Mouse (Mus musculus) lung, postnatal 0 days (tissue): Measurements from ENCODE around the gene Cacnb2. TPM values are rescaled to one million over a fixed set of nuclear protein-coding genes. Genes with fewer than 3 reads are reported as not detected.

ENCODE experiments used
- ATAC-seq: fragments of 200-750 bp; cut with Nextera tagmentation; 2 replicates; pipeline ENCODE4 v1.8.0; 2017; ENCODE audit warnings: moderate library complexity
- DNase-seq: peaks from one replicate; pipeline ENCODE4 v3.0.0-alpha.2; 2016; ENCODE audit warnings: low spot score
- H3K27ac ChIP-seq: fragments of 300-500 bp; sonication (generic); 2 replicates; pipeline ENCODE4 v1.5.1; 2014; ENCODE audit warnings: antibody characterized with exemption, mild to moderate bottlenecking, low read length, mixed read lengths
- H3K27me3 ChIP-seq: fragments of 300-500 bp; sonication (generic); replicated peaks from 2 replicates; pipeline ENCODE4 v1.6.1; 2014; ENCODE audit warnings: low read length, mixed read lengths; ENCODE audit not compliant: insufficient read depth
- H3K36me3 ChIP-seq: fragments of 300-500 bp; sonication (generic); 2 replicates; pipeline ENCODE4 v1.6.1; 2014; ENCODE audit warnings: low read length, mixed read lengths; ENCODE audit not compliant: insufficient read depth
- H3K4me1 ChIP-seq: fragments of 300-500 bp; sonication (generic); 2 replicates; pipeline ENCODE4 v1.6.1; 2014; ENCODE audit warnings: antibody characterized with exemption, low read depth, low read length, mixed read lengths; ENCODE audit not compliant: insufficient read depth
- H3K4me2 ChIP-seq: fragments of 300-500 bp; sonication (generic); replicated peaks from 2 replicates; pipeline ENCODE4 v1.6.1; 2014; ENCODE audit warnings: low read depth, mild to moderate bottlenecking, low read length, moderate library complexity, mixed read lengths
- H3K4me3 ChIP-seq: fragments of 300-500 bp; sonication (generic); 2 replicates; pipeline ENCODE4 v1.5.1; 2014; ENCODE audit warnings: low read depth, low read length
- H3K9ac ChIP-seq: fragments of 300-500 bp; sonication (generic); replicated peaks from 2 replicates; pipeline ENCODE4 v1.6.1; 2014; ENCODE audit warnings: low read depth, mild to moderate bottlenecking
- H3K9me3 ChIP-seq: fragments of 300-500 bp; sonication (generic); 2 replicates; pipeline ENCODE4 v1.6.1; 2016; ENCODE audit warnings: low read length, mixed read lengths
- CTCF ChIP-seq: IDR thresholded peaks from 2 replicates; pipeline ENCODE4 v1.5.1; 2016; ENCODE audit warnings: antibody characterized with exemption, mild to moderate bottlenecking
- EP300 ChIP-seq: IDR thresholded peaks from 2 replicates; pipeline ENCODE4 v1.6.1; 2016; ENCODE audit warnings: antibody characterized with exemption, mild to moderate bottlenecking, control low read depth
- WGBS: fragments of 180-500 bp; shearing (Covaris S2); extraction: QIAGEN DNeasy Blood & Tissue Kit; methylation state at CpG from one replicate; pipeline ENCODE4 v1.1.7; 2014; 5-methylcytosine and 5-hydroxymethylcytosine counted together
- polyA plus RNA-seq: library from polyadenylated mRNA; unstranded; fragments of >200 nt; fragmentation: Nextera tagmentation; extraction: Ambion mirVana; gene quantifications from 2 replicates; pipeline ENCODE4 v1.2.1, GENCODE M21; 2015

Gene Cacnb2
- polyA plus RNA-seq, 1 experiment from 2014 or later = 5.1 TPM

DNA sequence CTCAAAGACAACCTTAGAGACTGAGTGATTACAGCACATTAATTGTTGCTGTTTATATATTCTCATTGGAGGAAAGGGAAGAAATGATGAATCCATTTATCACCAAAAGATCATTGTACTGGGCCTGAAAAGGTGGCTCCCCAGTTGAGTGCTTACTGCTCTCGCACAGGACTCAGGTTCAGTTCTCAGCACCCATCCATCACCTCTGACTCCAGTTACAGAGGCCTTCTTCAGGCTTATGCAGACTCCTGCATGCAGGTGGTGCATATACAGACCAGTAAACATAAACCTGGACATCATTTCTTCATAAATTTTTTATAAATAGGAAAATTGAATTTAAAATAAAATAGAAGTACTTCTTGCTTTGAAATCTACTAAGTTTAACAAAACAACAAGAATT is 405.2 kb downstream of the Cacnb2 start:
- H3K4me2 ChIP-seq = no peak overlapping the region
- H3K4me1 ChIP-seq = no peaks in the 10 kb centered on the region
- no peak for DNase-seq
- no peak overlapping the region for H3K27ac ChIP-seq
- H3K36me3 ChIP-seq = no peaks in the 10 kb centered on the region; the same call in 1 of the 2 replicates
- H3K4me3 ChIP-seq = no peak overlapping the region
- H3K9me3 ChIP-seq = no peaks in the 10 kb centered on the region
- H3K27me3 ChIP-seq = no peaks in the 10 kb centered on the region
- WGBS = 92% methylated on average over 1 of the region's 1 CpGs
- ATAC-seq = no peak
- no peak overlapping the region for H3K9ac ChIP-seq
- TF ChIP-seq CTCF (no peak), EP300 (no peak)

DNA sequence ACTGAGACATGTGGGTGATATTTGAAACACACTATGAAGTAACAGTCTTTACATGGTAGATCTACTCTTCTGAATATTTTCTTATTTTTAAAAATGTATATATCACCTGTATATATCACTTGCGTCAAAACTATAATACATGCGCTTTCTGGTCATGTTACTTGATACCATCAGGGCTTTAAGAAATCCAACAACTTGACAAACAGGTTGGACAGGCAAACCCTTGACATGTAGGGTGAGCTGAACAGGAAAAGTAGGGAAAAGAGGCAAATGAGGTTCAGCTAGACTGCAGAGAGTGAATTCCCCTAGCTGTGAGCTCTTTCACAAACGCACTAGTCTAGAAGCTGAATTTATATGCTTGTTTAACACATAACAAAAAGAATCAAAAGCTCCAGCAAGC is 423.9 kb downstream of the Cacnb2 start:
- no peak overlapping the region for H3K4me3 ChIP-seq
- TF ChIP-seq EP300 (no peak), CTCF (no peak)
- H3K27me3 ChIP-seq = no peaks in the 10 kb centered on the region
- no peaks in the 10 kb centered on the region for H3K4me1 ChIP-seq
- DNase-seq (no peak), ATAC-seq (no peak)
- H3K9ac ChIP-seq = no peak overlapping the region
- H3K9me3 ChIP-seq = no peaks in the 10 kb centered on the region
- H3K27ac ChIP-seq = no peak overlapping the region
- H3K36me3 ChIP-seq = no peaks in the 10 kb centered on the region
- no peak overlapping the region for H3K4me2 ChIP-seq
- 82% methylated on average over 3 of the region's 3 CpGs for WGBS

DNA sequence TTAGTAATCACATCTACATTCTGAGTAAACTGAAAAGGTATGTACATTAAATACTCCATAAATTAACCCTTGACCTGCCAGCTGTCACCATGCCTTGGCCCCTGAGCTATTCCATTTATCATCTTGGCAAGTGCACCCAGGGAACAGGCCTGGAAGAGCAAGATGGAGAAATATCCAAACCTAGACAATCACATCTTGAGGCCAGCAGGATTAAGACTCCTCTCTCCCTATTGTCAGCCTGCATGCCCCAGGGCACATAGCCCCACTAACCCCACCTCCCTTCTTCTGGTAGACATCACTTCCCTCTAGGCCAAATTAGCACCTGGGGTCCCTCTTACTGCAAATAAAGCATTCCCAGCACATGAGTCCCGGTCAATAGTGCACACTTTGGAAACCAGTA is 424.9 kb downstream of the Cacnb2 start:
- H3K4me2 ChIP-seq = no peak overlapping the region
- WGBS = 89% methylated on average over 1 of the region's 1 CpGs
- no peak overlapping the region for H3K27ac ChIP-seq
- no peak overlapping the region for H3K4me3 ChIP-seq
- no peaks in the 10 kb centered on the region for H3K36me3 ChIP-seq
- no peaks in the 10 kb centered on the region for H3K4me1 ChIP-seq
- DNase-seq (no peak), ATAC-seq (no peak)
- no peaks in the 10 kb centered on the region for H3K9me3 ChIP-seq
- no peak overlapping the region for H3K9ac ChIP-seq
- no peaks in the 10 kb centered on the region for H3K27me3 ChIP-seq
- TF ChIP-seq CTCF (no peak), EP300 (no peak)

Other genes starting within 250 kb of the Cacnb2 start
- 0.04 TPM in 1 of 2 replicates, not detected in the other for gene Slc39a12, start 214.8 kb upstream of the Cacnb2 start, polyA plus RNA-seq